Mouse (Mus musculus): ENCODE measurements around the gene Sec24b. TPM values are rescaled to one million over a fixed set of nuclear protein-coding genes. Genes with fewer than 3 reads are reported as not detected.

The Sec24b gene
- polyA plus RNA-seq, 1 experiment from 2014 or later: 7.6 TPM

DNA sequence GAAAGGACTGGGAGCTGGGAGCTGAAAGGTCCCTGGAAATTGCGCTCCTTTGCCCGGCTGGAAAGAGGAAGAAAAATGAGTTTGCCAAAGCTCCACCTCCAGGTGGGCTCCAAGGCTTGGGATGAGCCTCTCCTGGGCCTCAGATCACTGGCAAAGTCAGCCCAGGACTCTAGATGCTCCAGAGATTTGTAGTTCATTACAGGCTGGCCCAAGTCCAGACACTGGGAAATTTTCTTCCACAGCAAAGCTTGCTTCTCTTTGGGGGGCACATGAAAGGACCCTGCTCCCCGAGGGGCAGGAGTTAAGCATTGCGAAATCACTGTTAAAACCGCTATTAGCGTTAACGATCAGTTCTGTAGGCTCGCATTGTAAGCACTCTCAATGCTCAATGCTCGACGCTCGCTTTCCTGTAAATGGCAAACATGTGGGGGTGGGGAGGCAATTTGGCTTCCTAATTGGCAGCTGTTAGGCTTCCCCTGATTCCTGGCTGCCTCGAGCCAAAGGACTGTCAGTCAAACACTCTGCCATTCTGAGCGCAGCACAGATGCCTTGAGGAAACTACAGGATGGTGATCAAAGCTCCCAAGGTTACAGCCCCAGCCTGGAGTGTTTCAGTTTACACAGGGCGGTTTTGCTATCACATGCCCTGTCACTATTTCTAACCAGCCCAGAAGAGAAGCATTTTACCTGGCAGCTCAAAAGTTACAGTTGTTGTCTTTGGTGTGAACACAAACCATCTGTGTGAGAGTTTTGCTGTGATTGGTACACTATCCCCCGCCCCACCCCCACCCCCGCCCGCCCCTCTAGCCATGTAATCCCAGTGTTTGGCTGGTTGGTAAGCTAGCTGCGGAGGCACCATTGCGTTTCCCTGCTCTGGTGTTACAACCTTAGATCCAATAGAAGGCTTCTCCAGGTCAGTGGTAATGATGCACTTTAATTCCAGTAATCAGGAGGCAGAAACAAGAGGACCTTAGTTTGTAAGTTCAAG, 90.5 kb downstream of the Sec24b start:
- DNase-seq: no peak

GRCm38 (mm10) chr3:129969432-129970395, 91.6 kb downstream of the Sec24b start, which contains the start of gene Mcub:
TSS of gene Mcub (minus strand) at chr3:129970206.
- WGBS (ENCODE audit: insufficient replicate concordance): under 1% methylated on average over 63 of the region's 63 CpGs
- Histone ChIP-seq H3K36me3 (no peaks in the 10 kb centered on the region), H3K27me3 (peaks cover 46% of the 10 kb centered on the region), H3K9me3 (replicated peaks) (no peaks in the 10 kb centered on the region), H3K4me2 (peak within 1 kb of the TSS; percentile 93), H3K9ac (peak within 1 kb of the TSS; percentile 64), H3K4me1 (replicated peaks) (peaks cover 27% of the 10 kb centered on the region), H3K27ac (peak within 1 kb of the TSS; percentile 23; the same call in 1 of the 2 replicates), H3K4me3 (replicated peaks) (peak within 1 kb of the TSS; percentile 69)
- ATAC-seq (ENCODE audit: low read depth) (peak; percentile 85), DNase-seq (peak; percentile 46)

More for the DNA sequence above, 90.5 kb downstream of the Sec24b start:
- Histone ChIP-seq H3K4me1 (replicated peaks) (peaks cover 27% of the 10 kb centered on the region), H3K4me3 (replicated peaks) (peak overlapping the region; percentile 69), H3K4me2 (peak overlapping the region; percentile 93), H3K27me3 (peaks cover 46% of the 10 kb centered on the region), H3K9me3 (replicated peaks) (no peaks in the 10 kb centered on the region), H3K36me3 (no peaks in the 10 kb centered on the region), H3K27ac (no peak overlapping the region), H3K9ac (peak overlapping the region; percentile 64)
- WGBS (ENCODE audit: insufficient replicate concordance): 14% methylated on average over 19 of the region's 19 CpGs
- ATAC-seq (ENCODE audit: low read depth): no peak

DNA sequence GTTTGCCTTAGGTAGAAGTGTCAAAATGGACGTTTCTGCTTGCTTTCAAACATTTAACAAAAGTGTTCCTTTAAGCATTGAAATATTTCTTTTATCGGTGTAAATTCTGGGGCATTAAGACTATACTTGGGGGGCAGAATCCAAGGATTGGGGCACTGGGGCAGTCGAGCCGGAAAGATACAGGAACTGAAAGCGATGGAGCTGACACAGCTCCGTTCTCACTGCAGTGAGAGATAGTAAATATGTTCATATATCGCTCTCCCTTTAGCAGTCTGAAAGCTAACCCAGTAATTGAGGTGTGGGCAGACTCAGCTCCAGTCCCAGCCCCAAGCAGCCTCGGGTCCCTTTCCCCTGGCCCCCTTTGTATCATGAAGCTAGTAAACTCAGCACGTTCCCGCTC, 92.3 kb downstream of the Sec24b start:
- peaks cover 27% of the 10 kb centered on the region for H3K4me1 ChIP-seq (replicated peaks)
- H3K9me3 ChIP-seq (replicated peaks): no peaks in the 10 kb centered on the region
- DNase-seq: no peak
- H3K4me2 ChIP-seq: peak overlapping the region; percentile 93
- no peak overlapping the region; the same call in 1 of the 2 replicates for H3K27ac ChIP-seq
- H3K4me3 ChIP-seq (replicated peaks): peak overlapping the region; percentile 69
- no peaks in the 10 kb centered on the region for H3K36me3 ChIP-seq
- WGBS (ENCODE audit: insufficient replicate concordance): 32% methylated on average over 10 of the region's 10 CpGs
- H3K27me3 ChIP-seq: peaks cover 46% of the 10 kb centered on the region
- no peak for ATAC-seq (ENCODE audit: low read depth)
- peak overlapping the region; percentile 64 for H3K9ac ChIP-seq

DNA sequence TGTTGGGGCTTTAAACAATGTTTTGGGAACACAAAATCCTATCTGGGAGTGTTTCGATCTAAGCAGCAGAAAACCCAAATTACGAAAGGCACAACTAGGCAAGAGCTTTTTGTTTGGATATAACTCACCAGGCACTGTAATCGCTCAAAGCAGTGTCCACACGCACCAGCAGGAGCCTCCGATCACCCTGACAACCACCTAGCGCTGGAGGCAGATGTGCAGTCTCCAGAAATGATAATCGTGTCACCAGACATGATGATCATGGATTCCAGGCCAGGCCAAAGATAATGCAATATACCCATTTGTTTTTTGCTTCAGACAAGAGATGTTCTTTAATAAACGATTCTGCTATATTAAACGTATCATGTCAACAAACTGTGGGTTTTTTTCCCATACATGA, 93.5 kb downstream of the Sec24b start:
- Histone ChIP-seq H3K36me3 (no peaks in the 10 kb centered on the region), H3K4me2 (0 out of 2 replicates have a peak overlapping the region, but pooled peaks have one; percentile 1), H3K9ac (no peak overlapping the region), H3K4me1 (replicated peaks) (peaks cover 27% of the 10 kb centered on the region), H3K27ac (no peak overlapping the region), H3K4me3 (replicated peaks) (no peak overlapping the region), H3K27me3 (peaks cover 46% of the 10 kb centered on the region), H3K9me3 (replicated peaks) (no peaks in the 10 kb centered on the region)
- DNase-seq (no peak), ATAC-seq (ENCODE audit: low read depth) (peak; percentile 79)
- WGBS (ENCODE audit: insufficient replicate concordance): 52% methylated on average over 9 of the region's 9 CpGs

DNA sequence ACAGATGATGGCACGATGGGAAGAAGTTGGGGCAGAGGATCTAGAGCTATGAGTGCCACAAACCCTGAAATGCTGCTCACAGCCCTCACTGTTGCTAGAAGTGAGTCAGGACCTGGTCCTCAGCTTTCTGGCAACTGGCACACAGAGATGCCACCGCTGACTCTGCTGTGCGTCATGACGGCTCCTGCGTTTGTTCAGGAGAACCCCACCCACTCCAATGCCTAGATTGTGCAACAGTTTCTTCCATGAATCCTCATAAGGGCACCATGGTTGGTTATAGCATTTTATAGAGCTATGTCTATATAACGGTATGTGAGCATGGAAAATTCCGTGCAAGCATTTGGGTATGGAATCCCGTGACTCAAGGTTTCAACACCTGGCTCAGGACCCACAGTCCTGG, 96.7 kb downstream of the Sec24b start:
- Histone ChIP-seq H3K4me3 (replicated peaks) (no peak overlapping the region), H3K9ac (no peak overlapping the region), H3K4me1 (replicated peaks) (peaks cover 11% of the 10 kb centered on the region), H3K9me3 (replicated peaks) (no peaks in the 10 kb centered on the region), H3K27me3 (peaks cover 21% of the 10 kb centered on the region), H3K36me3 (no peaks in the 10 kb centered on the region), H3K27ac (no peak overlapping the region), H3K4me2 (no peak overlapping the region)
- DNase-seq: no peak
- ATAC-seq (ENCODE audit: low read depth): no peak
- WGBS (ENCODE audit: insufficient replicate concordance): 80% methylated on average over 8 of the region's 8 CpGs

DNA sequence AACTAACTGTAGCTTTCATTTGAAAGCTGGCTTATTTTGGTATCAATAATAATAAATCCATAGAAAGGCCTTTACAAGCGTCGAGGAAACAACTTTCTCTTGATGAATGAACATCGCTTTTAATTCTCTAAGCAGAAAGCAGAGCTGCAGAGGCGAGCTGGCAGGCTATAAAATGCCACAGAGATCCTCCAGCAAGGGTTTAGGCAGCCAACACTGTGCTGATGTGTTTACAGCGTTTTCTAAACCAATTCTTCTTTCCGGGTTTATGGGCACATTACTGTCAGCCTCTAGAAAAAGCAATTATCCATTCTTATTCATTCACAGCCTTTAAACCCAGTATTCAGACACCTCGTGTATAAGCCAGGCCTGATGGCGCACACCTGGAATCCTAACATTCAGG, 98.8 kb downstream of the Sec24b start:
- Histone ChIP-seq H3K27me3 (peaks cover 2% of the 10 kb centered on the region; the same call in 1 of the 2 replicates), H3K36me3 (no peaks in the 10 kb centered on the region), H3K9ac (no peak overlapping the region), H3K4me1 (replicated peaks) (no peaks in the 10 kb centered on the region), H3K9me3 (replicated peaks) (no peaks in the 10 kb centered on the region), H3K4me2 (no peak overlapping the region), H3K27ac (no peak overlapping the region), H3K4me3 (replicated peaks) (no peak overlapping the region)
- DNase-seq: no peak
- no peak for ATAC-seq (ENCODE audit: low read depth)
- 70% methylated on average over 8 of the region's 8 CpGs for WGBS (ENCODE audit: insufficient replicate concordance)

DNA sequence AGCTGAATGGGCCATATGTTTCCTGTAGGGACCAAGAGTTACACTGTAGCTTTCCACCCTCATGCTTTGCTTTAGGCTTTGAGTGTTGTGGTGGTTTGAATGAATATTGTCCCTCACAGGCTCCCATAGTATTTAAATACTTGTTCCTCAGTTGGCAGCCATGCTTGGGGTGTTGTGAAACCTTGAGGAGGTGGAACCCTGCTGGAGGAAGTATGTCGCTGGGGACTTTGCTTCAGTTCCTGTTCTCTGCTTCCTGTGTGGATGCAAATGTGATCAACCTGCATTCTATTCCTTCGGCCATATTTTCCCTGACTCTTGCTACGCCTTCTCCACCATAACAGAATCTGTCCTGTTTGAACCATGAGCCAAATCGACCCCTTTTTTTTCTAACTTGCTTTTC, 108.1 kb downstream of the Sec24b start:
- H3K4me3 ChIP-seq (replicated peaks): no peak overlapping the region
- ATAC-seq (ENCODE audit: low read depth): no peak
- no peak overlapping the region for H3K9ac ChIP-seq
- 73% methylated on average over 4 of the region's 4 CpGs for WGBS (ENCODE audit: insufficient replicate concordance)
- no peaks in the 10 kb centered on the region for H3K9me3 ChIP-seq (replicated peaks)
- H3K4me1 ChIP-seq (replicated peaks): no peaks in the 10 kb centered on the region
- H3K27me3 ChIP-seq: no peaks in the 10 kb centered on the region
- no peak for DNase-seq
- H3K4me2 ChIP-seq: no peak overlapping the region
- H3K27ac ChIP-seq: no peak overlapping the region
- no peaks in the 10 kb centered on the region for H3K36me3 ChIP-seq

DNA sequence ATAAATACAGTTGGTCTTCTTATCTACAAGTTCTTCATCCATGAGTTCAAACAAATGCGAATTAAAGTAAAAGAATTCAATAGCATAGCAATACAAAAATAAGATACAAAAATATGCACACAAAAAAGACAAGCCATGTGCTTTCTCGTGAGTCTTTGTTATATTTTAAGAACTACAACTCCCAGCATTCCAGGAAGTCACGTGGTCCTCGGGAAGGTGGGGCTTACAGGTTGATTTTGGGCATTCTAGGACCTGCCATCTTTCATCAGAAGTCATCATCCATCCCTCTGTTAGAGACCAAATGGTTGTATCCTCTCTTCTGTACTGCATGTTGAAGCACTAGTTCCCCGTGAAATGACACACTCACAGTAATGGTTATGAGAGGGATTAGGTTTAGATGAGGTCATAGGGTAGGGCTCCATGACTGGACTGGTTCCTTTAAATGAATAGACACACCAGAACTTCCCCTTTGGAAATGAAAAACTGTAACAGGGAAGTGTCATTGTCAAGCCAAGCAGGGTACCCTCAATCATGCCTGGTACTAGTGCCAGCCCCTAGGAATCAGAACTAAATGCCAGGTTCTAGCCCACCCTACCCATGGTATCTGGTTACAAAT, 112.1 kb downstream of the Sec24b start:
- Histone ChIP-seq H3K4me3 (replicated peaks) (no peak overlapping the region), H3K27ac (no peak overlapping the region), H3K4me1 (replicated peaks) (peaks cover 19% of the 10 kb centered on the region), H3K9me3 (replicated peaks) (no peaks in the 10 kb centered on the region), H3K9ac (no peak overlapping the region), H3K4me2 (no peak overlapping the region), H3K36me3 (no peaks in the 10 kb centered on the region), H3K27me3 (no peaks in the 10 kb centered on the region)
- DNase-seq (no peak), ATAC-seq (ENCODE audit: low read depth) (no peak)
- 68% methylated on average over 5 of the region's 5 CpGs for WGBS (ENCODE audit: insufficient replicate concordance)

GRCm38 (mm10) chr3:129948359-129948758, 113.0 kb downstream of the Sec24b start:
- 79% methylated on average over 5 of the region's 5 CpGs for WGBS (ENCODE audit: insufficient replicate concordance)
- peaks cover 22% of the 10 kb centered on the region for H3K4me1 ChIP-seq (replicated peaks)

GRCm38 (mm10) chr3:129946217-129946914, 115.0 kb downstream of the Sec24b start:
- H3K27ac ChIP-seq: no peak overlapping the region
- no peak overlapping the region for H3K4me2 ChIP-seq
- ATAC-seq (ENCODE audit: low read depth): peak; percentile 86

More at GRCm38 (mm10) chr3:129948359-129948758, 113.0 kb downstream of the Sec24b start:
- no peak for DNase-seq
- Histone ChIP-seq H3K9ac (no peak overlapping the region), H3K36me3 (no peaks in the 10 kb centered on the region), H3K27ac (no peak overlapping the region), H3K4me3 (replicated peaks) (no peak overlapping the region), H3K4me2 (no peak overlapping the region), H3K27me3 (no peaks in the 10 kb centered on the region), H3K9me3 (replicated peaks) (no peaks in the 10 kb centered on the region)
- ATAC-seq (ENCODE audit: low read depth): no peak

More at GRCm38 (mm10) chr3:129946217-129946914, 115.0 kb downstream of the Sec24b start:
- Histone ChIP-seq H3K4me1 (replicated peaks) (peaks cover 22% of the 10 kb centered on the region), H3K9me3 (replicated peaks) (no peaks in the 10 kb centered on the region), H3K9ac (no peak overlapping the region), H3K27me3 (no peaks in the 10 kb centered on the region), H3K36me3 (no peaks in the 10 kb centered on the region), H3K4me3 (replicated peaks) (no peak overlapping the region)
- 11% methylated on average over 5 of the region's 5 CpGs for WGBS (ENCODE audit: insufficient replicate concordance)
- peak; percentile 13 for DNase-seq
